Mouse (Mus musculus) lung, postnatal 0 days (tissue): ENCODE measurements at regions not wholly inside any gene's neighbourhood (a gene's known extent, or its start where the extent isn't known, plus 50 kb on each side); places are given as distances from the start of the nearest gene placed in this dataset.

Experiments used
- ATAC-seq: fragments of 200-750 bp; cut with Nextera tagmentation; 2 replicates; pipeline ENCODE4 v1.8.0; 2017; ENCODE audit warnings: moderate library complexity
- DNase-seq: peaks from one replicate; pipeline ENCODE4 v3.0.0-alpha.2; 2016; ENCODE audit warnings: low spot score
- H3K27ac ChIP-seq: fragments of 300-500 bp; sonication (generic); 2 replicates; pipeline ENCODE4 v1.5.1; 2014; ENCODE audit warnings: antibody characterized with exemption, mild to moderate bottlenecking, low read length, mixed read lengths
- H3K27me3 ChIP-seq: fragments of 300-500 bp; sonication (generic); replicated peaks from 2 replicates; pipeline ENCODE4 v1.6.1; 2014; ENCODE audit warnings: low read length, mixed read lengths; ENCODE audit not compliant: insufficient read depth
- H3K36me3 ChIP-seq: fragments of 300-500 bp; sonication (generic); 2 replicates; pipeline ENCODE4 v1.6.1; 2014; ENCODE audit warnings: low read length, mixed read lengths; ENCODE audit not compliant: insufficient read depth
- H3K4me1 ChIP-seq: fragments of 300-500 bp; sonication (generic); 2 replicates; pipeline ENCODE4 v1.6.1; 2014; ENCODE audit warnings: antibody characterized with exemption, low read depth, low read length, mixed read lengths; ENCODE audit not compliant: insufficient read depth
- H3K4me2 ChIP-seq: fragments of 300-500 bp; sonication (generic); replicated peaks from 2 replicates; pipeline ENCODE4 v1.6.1; 2014; ENCODE audit warnings: low read depth, mild to moderate bottlenecking, low read length, moderate library complexity, mixed read lengths
- H3K4me3 ChIP-seq: fragments of 300-500 bp; sonication (generic); 2 replicates; pipeline ENCODE4 v1.5.1; 2014; ENCODE audit warnings: low read depth, low read length
- H3K9ac ChIP-seq: fragments of 300-500 bp; sonication (generic); replicated peaks from 2 replicates; pipeline ENCODE4 v1.6.1; 2014; ENCODE audit warnings: low read depth, mild to moderate bottlenecking
- H3K9me3 ChIP-seq: fragments of 300-500 bp; sonication (generic); 2 replicates; pipeline ENCODE4 v1.6.1; 2016; ENCODE audit warnings: low read length, mixed read lengths
- CTCF ChIP-seq: IDR thresholded peaks from 2 replicates; pipeline ENCODE4 v1.5.1; 2016; ENCODE audit warnings: antibody characterized with exemption, mild to moderate bottlenecking
- EP300 ChIP-seq: IDR thresholded peaks from 2 replicates; pipeline ENCODE4 v1.6.1; 2016; ENCODE audit warnings: antibody characterized with exemption, mild to moderate bottlenecking, control low read depth
- WGBS: fragments of 180-500 bp; shearing (Covaris S2); extraction: QIAGEN DNeasy Blood & Tissue Kit; methylation state at CpG from one replicate; pipeline ENCODE4 v1.1.7; 2014; 5-methylcytosine and 5-hydroxymethylcytosine counted together

DNA sequence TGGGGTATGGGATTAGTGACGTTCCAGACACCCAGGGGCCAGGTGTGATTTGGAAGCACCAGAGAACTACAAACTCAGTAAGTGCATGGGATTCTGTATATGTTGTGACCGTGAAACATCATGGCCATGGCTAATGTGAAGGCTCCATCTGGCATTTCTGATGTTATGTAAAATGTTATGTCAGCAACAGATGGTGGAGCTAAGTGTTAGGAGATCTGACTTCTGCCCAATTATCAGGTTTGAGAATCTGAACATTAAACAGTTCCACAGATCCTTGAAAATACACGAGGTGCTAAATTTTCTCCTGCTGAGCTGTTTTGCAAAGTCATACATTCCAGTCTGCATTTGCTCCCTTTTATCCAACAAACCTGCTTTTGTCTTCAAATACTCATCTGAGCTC, 223.6 kb upstream of the Egfl6 start:
- no peak overlapping the region for H3K4me2 ChIP-seq
- no peak for DNase-seq
- H3K36me3 ChIP-seq: no peaks in the 10 kb centered on the region
- no peaks in the 10 kb centered on the region for H3K27me3 ChIP-seq
- H3K4me3 ChIP-seq: no peak overlapping the region
- H3K27ac ChIP-seq: no peak overlapping the region
- H3K9me3 ChIP-seq: no peaks in the 10 kb centered on the region
- no peak for ATAC-seq
- H3K9ac ChIP-seq: no peak overlapping the region
- WGBS: 58% methylated on average over 3 of the region's 3 CpGs
- TF ChIP-seq EP300: no peak
- no peak for TF ChIP-seq CTCF
- no peaks in the 10 kb centered on the region for H3K4me1 ChIP-seq

DNA sequence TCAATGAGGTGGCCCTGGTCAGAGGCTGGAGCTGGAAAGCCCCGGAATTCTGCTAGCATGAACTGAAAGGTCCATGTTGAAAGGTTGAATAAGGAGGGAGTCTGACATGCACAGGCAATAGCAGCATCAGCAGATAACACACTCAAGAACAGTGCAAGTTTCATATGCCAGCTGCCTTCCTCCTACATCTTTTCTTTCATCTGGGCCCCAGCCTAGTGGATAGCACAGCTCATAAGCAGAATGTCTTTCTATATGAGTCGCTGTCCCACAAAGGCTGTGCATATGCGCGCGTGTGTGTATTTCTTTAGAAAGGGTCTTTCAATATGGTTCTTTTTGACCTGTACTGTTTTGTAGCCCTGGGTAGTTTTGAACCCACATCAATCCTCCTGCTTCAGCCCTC, 222.7 kb upstream of the Egfl6 start:
- TF ChIP-seq CTCF (no peak), EP300 (no peak)
- DNase-seq: no peak
- 89% methylated on average over 5 of the region's 5 CpGs for WGBS
- no peak for ATAC-seq
- Histone ChIP-seq H3K4me1 (no peaks in the 10 kb centered on the region), H3K27me3 (no peaks in the 10 kb centered on the region), H3K36me3 (no peaks in the 10 kb centered on the region), H3K4me3 (no peak overlapping the region), H3K4me2 (no peak overlapping the region), H3K9me3 (no peaks in the 10 kb centered on the region), H3K9ac (no peak overlapping the region), H3K27ac (no peak overlapping the region)

DNA sequence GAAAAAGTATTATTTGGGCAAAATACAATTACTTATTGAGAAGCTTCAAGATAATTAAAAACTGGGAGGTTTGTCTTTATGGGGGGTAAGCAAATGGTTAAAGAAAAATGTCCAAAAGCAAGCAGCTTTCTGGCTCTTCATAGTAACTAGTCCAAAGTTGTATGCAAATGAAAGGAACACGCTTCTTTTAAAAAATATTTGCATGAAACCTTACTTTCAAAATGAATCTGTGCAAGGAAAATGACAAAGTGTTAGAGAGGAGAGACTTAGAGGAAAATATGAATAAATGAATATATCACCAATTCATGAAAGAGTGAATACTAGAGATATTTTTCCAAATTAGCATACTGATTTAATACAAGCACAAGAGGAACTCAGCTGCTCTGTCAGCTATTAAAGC, 220.4 kb upstream of the Egfl6 start:
- H3K36me3 ChIP-seq: no peaks in the 10 kb centered on the region
- no peaks in the 10 kb centered on the region for H3K27me3 ChIP-seq
- no peak overlapping the region for H3K4me2 ChIP-seq
- no peak overlapping the region for H3K4me3 ChIP-seq
- WGBS: 72% methylated on average over 1 of the region's 1 CpGs
- ATAC-seq (no peak), DNase-seq (no peak)
- no peak for TF ChIP-seq CTCF
- no peak for TF ChIP-seq EP300
- H3K27ac ChIP-seq: no peak overlapping the region
- H3K9ac ChIP-seq: no peak overlapping the region
- H3K9me3 ChIP-seq: no peaks in the 10 kb centered on the region
- H3K4me1 ChIP-seq: no peaks in the 10 kb centered on the region

DNA sequence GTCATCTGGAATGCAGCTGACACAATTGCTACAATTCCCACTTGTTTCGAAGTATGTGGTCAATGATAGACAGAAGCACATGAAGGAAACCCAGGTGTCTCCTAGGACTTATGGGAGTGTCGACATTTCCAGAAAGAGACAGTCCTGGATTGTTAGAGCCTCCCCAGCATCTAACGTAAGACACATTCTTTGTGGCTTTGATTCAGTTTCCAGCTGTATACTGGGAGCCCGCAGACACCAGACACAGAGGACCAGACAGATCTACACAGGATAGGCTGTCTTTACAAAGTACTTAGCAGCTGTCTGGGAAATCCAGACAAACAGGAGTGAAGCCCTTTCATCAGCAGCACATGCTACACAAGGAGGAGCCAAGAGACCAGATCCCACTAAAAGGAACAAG, 220.0 kb upstream of the Egfl6 start:
- ATAC-seq (no peak), DNase-seq (no peak)
- Histone ChIP-seq H3K4me2 (no peak overlapping the region), H3K9me3 (no peaks in the 10 kb centered on the region), H3K9ac (no peak overlapping the region), H3K4me1 (no peaks in the 10 kb centered on the region), H3K27ac (no peak overlapping the region), H3K36me3 (no peaks in the 10 kb centered on the region), H3K27me3 (no peaks in the 10 kb centered on the region), H3K4me3 (no peak overlapping the region)
- WGBS: 58% methylated on average over 4 of the region's 4 CpGs
- no peak for TF ChIP-seq CTCF
- TF ChIP-seq EP300: no peak

DNA sequence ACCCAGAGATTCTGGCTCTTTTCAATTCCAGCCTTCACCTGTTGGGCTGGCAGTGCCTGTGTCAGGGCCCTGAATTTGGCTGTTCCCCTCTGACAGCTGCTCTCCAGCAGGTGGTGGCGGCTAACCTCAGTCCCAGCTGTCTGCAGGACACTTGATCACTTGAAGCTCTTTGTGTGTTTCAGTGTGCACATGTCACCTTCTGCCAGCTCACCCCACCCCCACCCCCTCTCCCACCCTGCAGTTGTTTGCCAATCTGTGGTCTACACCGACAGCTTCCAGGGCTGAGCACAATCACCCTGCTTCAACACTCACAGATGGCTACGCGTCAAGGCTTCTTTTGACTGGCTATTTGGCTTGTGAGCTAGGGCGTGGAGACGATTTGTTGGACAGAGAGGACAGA, 217.7 kb upstream of the Egfl6 start:
- no peak for TF ChIP-seq CTCF
- no peak for TF ChIP-seq EP300
- H3K9me3 ChIP-seq: no peaks in the 10 kb centered on the region
- no peak overlapping the region for H3K4me2 ChIP-seq
- no peak overlapping the region for H3K27ac ChIP-seq
- no peaks in the 10 kb centered on the region for H3K27me3 ChIP-seq
- 50% methylated on average over 6 of the region's 6 CpGs for WGBS
- ATAC-seq (no peak), DNase-seq (no peak)
- H3K4me3 ChIP-seq: no peak overlapping the region
- H3K9ac ChIP-seq: no peak overlapping the region
- H3K4me1 ChIP-seq: no peaks in the 10 kb centered on the region
- H3K36me3 ChIP-seq: no peaks in the 10 kb centered on the region

DNA sequence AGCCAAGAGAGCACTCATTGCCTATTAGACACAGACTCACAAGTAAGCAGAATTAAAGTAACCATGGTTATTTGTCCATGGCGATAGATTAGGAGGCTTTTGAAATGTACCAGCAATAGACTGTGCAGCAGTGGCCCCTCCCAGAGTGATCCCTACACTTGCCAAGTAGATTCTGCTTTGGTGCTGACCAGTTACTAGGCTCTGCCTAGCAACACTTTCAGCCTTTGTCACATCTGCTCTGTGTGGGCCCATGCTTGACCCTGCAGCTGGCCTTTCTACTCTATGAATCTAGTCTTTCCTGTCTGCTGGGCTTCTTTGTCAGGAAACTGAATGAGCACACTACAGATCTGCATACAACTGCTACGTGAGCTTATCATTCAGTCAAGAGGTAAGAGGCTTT, 215.5 kb upstream of the Egfl6 start:
- Histone ChIP-seq H3K9ac (no peak overlapping the region), H3K4me2 (no peak overlapping the region), H3K27ac (no peak overlapping the region), H3K9me3 (no peaks in the 10 kb centered on the region), H3K27me3 (no peaks in the 10 kb centered on the region), H3K4me3 (no peak overlapping the region), H3K36me3 (no peaks in the 10 kb centered on the region), H3K4me1 (no peaks in the 10 kb centered on the region)
- no peak for ATAC-seq
- no peak for TF ChIP-seq CTCF
- no peak for TF ChIP-seq EP300
- WGBS: 71% methylated on average over 2 of the region's 2 CpGs
- DNase-seq: no peak

DNA sequence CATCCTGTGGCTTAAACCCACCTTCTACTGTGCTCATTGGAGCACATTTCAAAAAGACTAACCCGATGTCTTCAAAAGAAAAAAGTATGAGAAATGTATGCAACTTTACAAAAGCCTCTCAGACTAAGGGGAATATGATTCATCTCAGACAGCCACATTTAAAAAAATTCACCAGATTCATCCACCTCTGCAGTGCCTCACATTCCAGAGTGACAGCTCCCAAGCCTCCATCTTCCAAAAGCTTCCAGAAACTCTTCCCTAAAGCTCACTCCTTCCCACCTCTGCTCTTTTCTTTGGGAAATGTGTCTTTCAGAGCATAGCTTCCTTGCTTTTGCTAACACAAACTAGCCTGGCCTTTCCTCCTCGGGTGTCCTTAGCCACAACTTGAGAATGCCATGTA, 210.1 kb upstream of the Egfl6 start:
- 66% methylated on average over 2 of the region's 2 CpGs for WGBS

More for the DNA sequence above, 210.1 kb upstream of the Egfl6 start:
- H3K4me2 ChIP-seq: no peak overlapping the region
- no peaks in the 10 kb centered on the region for H3K4me1 ChIP-seq
- H3K9ac ChIP-seq: no peak overlapping the region
- no peaks in the 10 kb centered on the region for H3K27me3 ChIP-seq
- H3K27ac ChIP-seq: no peak overlapping the region
- H3K9me3 ChIP-seq: no peaks in the 10 kb centered on the region
- TF ChIP-seq CTCF (no peak), EP300 (no peak)
- DNase-seq (no peak), ATAC-seq (no peak)
- H3K4me3 ChIP-seq: no peak overlapping the region
- H3K36me3 ChIP-seq: no peaks in the 10 kb centered on the region
